Mouse (Mus musculus): ENCODE measurements around the gene Ovch2.

Ovch2 gene

DNA sequence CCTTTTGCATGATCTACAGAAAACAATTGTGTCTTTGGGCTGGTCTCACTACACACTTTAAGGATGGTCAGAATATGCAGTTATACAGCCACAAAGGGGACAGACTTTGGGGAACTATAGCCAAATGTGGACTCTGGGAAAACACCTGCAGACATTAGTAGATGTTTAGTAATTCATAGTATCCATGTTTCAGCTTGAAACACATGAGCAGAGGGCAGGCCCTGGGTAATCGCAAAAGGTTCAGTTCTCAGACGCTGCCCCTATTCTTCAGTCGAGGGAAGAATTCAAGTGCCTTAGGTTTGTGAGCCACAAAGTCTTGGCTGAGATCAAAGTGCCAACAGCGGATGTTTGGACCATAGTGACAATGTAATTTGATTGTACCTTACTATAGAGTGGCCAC lies 56.6 kb downstream of the Ovch2 start:
- DNase-seq (ENCODE audit: low spot score) = no peak

GRCm38 (mm10) chr7:107742963-107743465 lies 58.0 kb downstream of the Ovch2 start:
- no peak for DNase-seq (ENCODE audit: low spot score)

DNA sequence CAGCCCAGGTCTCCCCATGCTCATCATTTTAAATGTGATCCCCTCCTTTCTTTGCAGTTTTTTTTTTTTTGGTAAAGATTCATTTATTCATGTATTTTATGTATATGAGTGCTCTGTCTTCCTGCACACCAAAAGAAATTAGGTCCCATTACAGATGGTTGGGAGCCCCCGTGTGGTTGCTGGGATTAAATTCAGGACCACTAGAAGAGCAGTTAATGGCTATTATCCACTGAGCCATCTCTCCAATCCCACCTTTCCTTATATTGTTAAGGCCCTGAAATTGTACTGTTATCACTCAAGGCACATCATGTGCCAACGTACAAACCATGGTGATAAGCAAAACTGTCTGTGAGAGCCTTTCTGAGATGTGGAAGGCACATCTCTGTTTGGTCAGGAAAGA lies 62.3 kb downstream of the Ovch2 start:
- peak; percentile 60 for DNase-seq (ENCODE audit: low spot score)

DNA sequence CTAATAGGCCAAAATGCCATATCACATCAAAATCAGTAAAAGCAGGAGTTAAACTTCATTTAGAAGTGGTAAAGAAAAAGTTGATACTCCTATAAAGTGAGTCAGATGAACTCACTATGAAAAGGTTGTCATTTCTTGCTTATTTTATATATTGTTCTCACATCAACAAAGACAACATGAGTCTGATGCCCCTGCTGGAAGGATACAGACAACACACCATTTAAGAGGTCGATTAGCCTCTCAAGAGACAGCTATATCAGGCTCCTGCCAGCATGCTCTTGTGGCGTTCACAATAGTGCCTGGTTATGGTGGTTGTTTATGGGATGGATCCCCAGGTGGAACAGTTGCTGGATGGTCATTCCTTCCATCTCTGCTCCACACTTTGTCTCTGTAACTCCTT lies 67.8 kb downstream of the Ovch2 start:
- no peak for DNase-seq (ENCODE audit: low spot score)

Data from embryo, embryonic 10.5 days (tissue).